Mouse (Mus musculus) intestine, embryonic 14.5 days (tissue): ENCODE results near the gene Gm32742. TPM values are rescaled to one million over a fixed set of nuclear protein-coding genes. Genes with fewer than 3 reads are reported as not detected.

Experiments used
- ATAC-seq: fragments of 200-750 bp; cut with Nextera tagmentation; replicated peaks from 2 replicates; pipeline ENCODE4 v1.8.0; 2017; ENCODE audit warnings: low read depth, moderate number of reproducible peaks, moderate TSS enrichment, moderate library complexity; ENCODE audit not compliant: low FRiP score, low TSS enrichment
- DNase-seq: peaks from one replicate; pipeline ENCODE4 v3.0.0-alpha.2; 2018; ENCODE audit warnings: low spot score
- H3K27ac ChIP-seq: fragments of 300-500 bp; sonication (generic); 2 replicates; pipeline ENCODE4 v1.5.1; 2014; ENCODE audit warnings: low read depth, mild to moderate bottlenecking, control low read depth
- H3K27me3 ChIP-seq: fragments of 300-500 bp; sonication (generic); replicated peaks from 2 replicates; pipeline ENCODE4 v1.6.1; 2014; ENCODE audit warnings: low read length, control low read depth; ENCODE audit not compliant: control insufficient read depth, insufficient read depth
- H3K36me3 ChIP-seq: fragments of 300-500 bp; sonication (generic); 2 replicates; pipeline ENCODE4 v1.6.1; 2014; ENCODE audit warnings: low read length, control low read depth; ENCODE audit not compliant: control insufficient read depth, insufficient read depth
- H3K4me1 ChIP-seq: fragments of 300-500 bp; sonication (generic); replicated peaks from 2 replicates; pipeline ENCODE4 v1.6.1; 2014; ENCODE audit warnings: low read length, control low read depth, mixed read lengths; ENCODE audit not compliant: control insufficient read depth, insufficient read depth
- H3K4me2 ChIP-seq: fragments of 300-500 bp; sonication (generic); 2 replicates; pipeline ENCODE4 v1.6.1; 2014; ENCODE audit warnings: low read length
- H3K4me3 ChIP-seq: fragments of 300-500 bp; sonication (generic); 2 replicates; pipeline ENCODE4 v1.5.1; 2014; ENCODE audit warnings: low read depth, low read length, control low read depth, mixed read lengths
- H3K9ac ChIP-seq: fragments of 300-500 bp; sonication (generic); 2 replicates; pipeline ENCODE4 v1.6.1; 2014; ENCODE audit warnings: mild to moderate bottlenecking, low read length
- H3K9me3 ChIP-seq: fragments of 300-500 bp; sonication (generic); 2 replicates; pipeline ENCODE4 v1.6.1; 2016; ENCODE audit warnings: low read length, control low read depth; ENCODE audit not compliant: control insufficient read depth
- WGBS: fragments of 180-500 bp; shearing (Covaris S2); extraction: QIAGEN DNeasy Blood & Tissue Kit; methylation state at CpG from one replicate; pipeline ENCODE4 v1.1.7; 2014; 5-methylcytosine and 5-hydroxymethylcytosine counted together
- polyA plus RNA-seq: library from polyadenylated mRNA; unstranded; fragments of >200 nt; fragmentation: Nextera tagmentation; extraction: Ambion mirVana; gene quantifications from 2 replicates; pipeline ENCODE4 v1.2.1, GENCODE M21; 2014

Gene Gm32742
- 0.01 TPM in 1 of 2 replicates, not detected in the other for polyA plus RNA-seq

DNA sequence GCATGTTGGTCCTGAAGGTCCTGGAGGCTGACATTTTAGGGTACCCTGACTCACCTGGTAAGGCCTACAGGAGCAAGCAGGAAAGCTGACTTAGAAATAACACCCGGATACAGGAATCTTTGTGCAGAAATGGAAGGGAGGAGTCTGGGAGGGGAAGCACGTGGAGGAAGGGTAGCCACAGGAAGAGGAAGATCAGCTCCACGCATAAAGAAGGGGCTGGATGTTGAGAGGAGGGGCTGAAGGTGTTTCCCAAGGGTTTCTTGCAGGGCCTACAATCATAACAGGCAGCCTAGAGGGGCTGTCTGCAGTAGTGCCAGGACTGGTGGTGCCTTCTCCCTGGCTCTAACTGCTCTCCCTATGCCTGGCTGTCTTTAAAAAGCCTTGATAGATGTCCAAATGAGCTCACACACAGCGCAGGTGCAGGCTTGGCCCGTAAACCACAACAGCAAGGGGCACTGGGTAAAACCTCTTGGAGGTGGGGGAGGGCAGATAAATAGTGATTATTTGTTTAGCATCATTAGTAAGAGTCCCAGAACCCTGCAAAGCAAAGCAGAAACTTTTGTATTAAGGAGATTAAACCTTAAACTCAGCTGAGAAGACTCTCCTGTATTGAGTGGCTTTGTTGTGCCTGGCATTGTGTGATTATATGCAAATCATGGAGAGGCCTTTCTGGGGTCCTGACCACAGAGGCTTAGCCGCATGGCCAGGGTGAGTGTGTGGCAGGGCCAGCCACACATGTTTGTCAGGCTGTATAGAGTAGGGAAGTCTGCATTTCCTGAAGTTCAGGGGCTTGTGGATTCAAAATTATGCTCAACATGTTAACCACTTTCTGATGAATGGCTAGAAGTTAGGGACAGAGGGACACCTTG, at the start of gene Gm32742:
Gm32742 (minus strand) TSS at position 206 of the 869 bp plus-strand sequence.
- H3K9ac ChIP-seq, result no peak within 1 kb of the TSS
- WGBS, result 47% methylated on average over 6 of the region's 6 CpGs
- no peak for ATAC-seq
- H3K27ac ChIP-seq, result no peak within 1 kb of the TSS
- no peaks in the 10 kb centered on the region for H3K9me3 ChIP-seq
- no peak within 1 kb of the TSS for H3K4me3 ChIP-seq
- H3K4me1 ChIP-seq, result no peaks in the 10 kb centered on the region
- no peak for DNase-seq
- H3K4me2 ChIP-seq, result no peak within 1 kb of the TSS
- H3K27me3 ChIP-seq, result peaks cover 7% of the 10 kb centered on the region
- H3K36me3 ChIP-seq, result no peaks in the 10 kb centered on the region

DNA sequence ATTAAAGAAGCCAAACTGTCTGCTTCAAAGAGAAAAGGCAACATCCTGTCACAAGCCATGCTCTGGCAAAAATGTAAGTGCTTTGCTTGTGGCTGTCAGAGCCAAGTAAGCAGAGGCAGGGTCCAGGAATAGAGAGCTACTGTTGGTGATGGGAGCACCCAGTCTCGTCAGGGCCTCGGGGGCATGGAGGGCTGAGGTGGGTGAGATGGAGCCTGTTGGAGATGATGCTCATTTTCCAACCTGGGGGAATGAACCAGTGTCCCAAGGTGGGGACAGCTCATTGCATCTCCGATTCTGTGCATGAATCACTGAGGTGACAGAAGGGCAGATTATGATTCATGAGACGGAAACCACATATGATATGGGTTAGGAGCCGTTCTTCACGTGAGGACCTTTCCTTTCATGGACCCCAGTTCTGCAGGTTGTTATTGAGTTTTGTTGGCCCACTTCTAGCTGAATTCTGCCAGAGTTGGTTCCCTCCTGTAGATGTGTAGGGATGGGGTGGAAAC, 48.5 kb upstream of the Gm32742 start:
- H3K4me2 ChIP-seq, result no peak overlapping the region
- WGBS, result 91% methylated on average over 6 of the region's 6 CpGs
- H3K9ac ChIP-seq, result no peak overlapping the region
- no peaks in the 10 kb centered on the region for H3K9me3 ChIP-seq
- no peaks in the 10 kb centered on the region for H3K4me1 ChIP-seq
- H3K27ac ChIP-seq, result no peak overlapping the region
- H3K36me3 ChIP-seq, result no peaks in the 10 kb centered on the region
- no peaks in the 10 kb centered on the region for H3K27me3 ChIP-seq
- ATAC-seq (no peak), DNase-seq (no peak)
- no peak overlapping the region for H3K4me3 ChIP-seq

DNA sequence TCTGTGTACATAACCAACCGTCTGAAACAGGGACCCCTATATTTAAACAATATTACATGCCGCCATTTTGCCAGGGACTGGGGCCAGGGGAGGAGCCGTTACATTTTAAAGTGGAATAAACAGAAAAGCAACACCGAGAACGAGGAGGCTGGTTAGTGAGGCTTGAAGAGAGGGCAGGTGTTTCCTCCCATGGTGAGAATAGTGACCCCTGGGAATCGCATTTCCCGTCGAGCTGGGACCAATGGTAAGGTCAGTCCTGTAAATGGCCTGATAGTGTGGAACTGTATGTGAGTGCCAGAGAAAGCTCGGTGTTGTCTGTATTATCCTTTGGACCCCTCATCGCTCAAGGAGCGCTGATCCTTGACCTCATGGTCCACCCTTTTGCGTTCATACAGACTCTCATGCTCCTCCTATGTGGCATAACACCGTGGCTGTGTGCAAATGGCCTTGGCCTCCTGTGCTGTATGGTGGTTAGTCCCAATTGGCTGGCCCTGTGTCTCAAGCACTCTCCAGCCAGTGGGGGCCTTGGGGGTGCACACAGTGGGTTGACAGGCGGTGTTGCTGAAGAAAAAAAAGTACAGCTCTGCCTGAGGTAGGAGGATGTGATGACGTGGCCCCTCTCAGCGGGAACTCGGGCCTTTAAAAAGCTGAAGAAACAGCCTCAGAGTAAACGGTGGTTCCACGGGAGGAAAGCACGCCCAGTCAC, 47.9 kb upstream of the Gm32742 start, which contains the start of gene Pou2af1:
Pou2af1 (plus strand) TSS at position 686 of the 706 bp plus-strand sequence.
- no peak for DNase-seq
- Histone ChIP-seq H3K4me2 (no peak within 1 kb of the TSS), H3K27ac (no peak within 1 kb of the TSS), H3K4me3 (no peak within 1 kb of the TSS), H3K27me3 (no peaks in the 10 kb centered on the region), H3K4me1 (no peaks in the 10 kb centered on the region), H3K9me3 (no peaks in the 10 kb centered on the region), H3K36me3 (no peaks in the 10 kb centered on the region), H3K9ac (no peak within 1 kb of the TSS)
- ATAC-seq, result no peak
- WGBS, result 79% methylated on average over 20 of the region's 20 CpGs

DNA sequence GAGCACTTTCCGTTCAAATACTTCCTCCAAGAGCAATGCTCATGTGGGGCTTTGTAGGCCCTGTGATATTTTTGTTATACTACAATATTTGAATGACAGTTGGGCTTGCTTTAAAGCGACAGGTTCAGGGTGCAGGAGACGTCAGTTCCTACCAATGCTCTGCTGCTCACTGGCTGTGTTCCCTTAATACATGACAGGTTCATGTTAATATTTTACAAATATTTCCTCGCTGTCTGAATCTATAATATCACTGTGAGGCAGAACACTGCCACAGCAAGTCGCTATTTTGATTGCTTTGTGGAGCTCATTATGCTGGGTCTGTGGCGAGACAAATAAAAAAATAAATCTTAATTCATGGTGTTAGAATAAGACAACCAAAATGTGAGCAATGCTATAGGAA, 45.9 kb upstream of the Gm32742 start:
- Histone ChIP-seq H3K9ac (no peak overlapping the region), H3K27me3 (no peaks in the 10 kb centered on the region), H3K4me1 (no peaks in the 10 kb centered on the region), H3K9me3 (no peaks in the 10 kb centered on the region), H3K4me3 (no peak overlapping the region), H3K4me2 (no peak overlapping the region), H3K27ac (no peak overlapping the region), H3K36me3 (no peaks in the 10 kb centered on the region)
- WGBS, result 73% methylated on average over 6 of the region's 6 CpGs
- DNase-seq (no peak), ATAC-seq (no peak)

DNA sequence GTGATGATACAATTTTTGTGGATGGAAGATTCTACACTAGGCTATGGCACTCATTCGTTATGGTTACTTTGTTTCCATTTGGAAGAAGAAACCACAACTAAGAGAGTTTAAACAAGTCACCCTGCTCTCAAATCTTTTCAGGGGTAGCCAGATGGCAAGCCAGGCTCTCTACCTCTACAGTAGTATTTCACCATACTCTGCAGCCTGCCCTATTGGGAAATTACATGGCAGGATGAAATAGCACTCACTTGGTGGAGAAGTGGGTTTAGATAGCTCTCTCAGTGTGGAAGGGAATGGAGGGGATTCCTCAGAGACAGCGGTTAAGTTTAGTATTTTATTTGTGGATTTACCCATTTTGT, 43.6 kb upstream of the Gm32742 start:
- WGBS, result 90% methylated on average over 2 of the region's 2 CpGs
- no peak overlapping the region for H3K4me3 ChIP-seq
- H3K4me2 ChIP-seq, result no peak overlapping the region
- H3K9ac ChIP-seq, result no peak overlapping the region
- no peak overlapping the region for H3K27ac ChIP-seq
- no peak for DNase-seq
- no peaks in the 10 kb centered on the region for H3K27me3 ChIP-seq
- H3K4me1 ChIP-seq, result no peaks in the 10 kb centered on the region
- ATAC-seq, result no peak
- no peaks in the 10 kb centered on the region for H3K9me3 ChIP-seq
- H3K36me3 ChIP-seq, result no peaks in the 10 kb centered on the region

DNA sequence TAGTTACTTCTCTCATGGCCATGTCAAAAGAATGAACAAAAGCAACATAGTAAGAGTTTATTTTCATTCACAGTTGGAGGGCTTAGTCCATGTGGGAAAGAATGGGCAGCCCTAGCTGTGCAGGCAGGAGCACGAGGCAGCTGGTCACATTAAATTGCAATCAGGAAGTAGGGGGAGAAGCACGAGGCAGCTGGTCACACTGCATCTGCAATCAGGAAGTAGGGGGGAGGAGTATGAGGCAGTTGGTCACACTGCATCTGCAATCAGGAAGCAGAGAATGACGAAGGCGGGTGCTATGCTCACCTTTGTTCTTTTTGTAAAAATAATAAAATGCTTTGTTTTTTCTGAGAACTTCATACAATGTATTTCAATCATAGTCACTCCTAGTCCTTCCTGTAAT, 29.5 kb upstream of the Gm32742 start:
- no peaks in the 10 kb centered on the region for H3K27me3 ChIP-seq
- ATAC-seq, result no peak
- DNase-seq, result no peak
- no peak overlapping the region for H3K4me2 ChIP-seq
- H3K4me3 ChIP-seq, result no peak overlapping the region
- H3K4me1 ChIP-seq, result no peaks in the 10 kb centered on the region
- no peak overlapping the region for H3K9ac ChIP-seq
- no peaks in the 10 kb centered on the region for H3K36me3 ChIP-seq
- H3K9me3 ChIP-seq, result 0 out of 2 replicates have a peak, but pooled peaks cover 3% of the 10 kb centered on the region
- 80% methylated on average over 4 of the region's 4 CpGs for WGBS
- no peak overlapping the region for H3K27ac ChIP-seq

DNA sequence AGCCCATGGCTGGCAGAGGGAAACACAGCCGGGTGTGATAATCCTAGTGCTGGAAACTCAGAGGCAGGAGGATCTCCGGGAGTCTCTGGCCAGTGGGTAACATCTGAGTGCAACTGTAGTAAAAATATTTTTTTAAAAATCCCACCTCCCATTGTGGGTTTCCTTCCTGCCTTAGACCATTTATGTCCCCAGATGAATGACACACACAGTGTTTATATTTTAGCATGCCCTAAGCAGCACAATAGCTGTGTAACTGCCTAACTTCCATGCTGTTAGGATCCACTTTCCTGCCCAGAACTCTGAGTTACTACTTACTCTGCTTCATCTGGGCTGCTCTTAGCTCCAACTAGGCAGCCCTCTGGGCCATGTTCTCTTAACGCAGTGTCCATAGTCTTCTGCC, 25.3 kb upstream of the Gm32742 start:
- Histone ChIP-seq H3K27ac (no peak overlapping the region), H3K9me3 (0 out of 2 replicates have a peak, but pooled peaks cover 3% of the 10 kb centered on the region), H3K4me1 (no peaks in the 10 kb centered on the region), H3K27me3 (no peaks in the 10 kb centered on the region), H3K9ac (no peak overlapping the region), H3K4me3 (no peak overlapping the region), H3K36me3 (no peaks in the 10 kb centered on the region), H3K4me2 (no peak overlapping the region)
- WGBS, result 86% methylated on average over 3 of the region's 3 CpGs
- ATAC-seq (no peak), DNase-seq (no peak)

DNA sequence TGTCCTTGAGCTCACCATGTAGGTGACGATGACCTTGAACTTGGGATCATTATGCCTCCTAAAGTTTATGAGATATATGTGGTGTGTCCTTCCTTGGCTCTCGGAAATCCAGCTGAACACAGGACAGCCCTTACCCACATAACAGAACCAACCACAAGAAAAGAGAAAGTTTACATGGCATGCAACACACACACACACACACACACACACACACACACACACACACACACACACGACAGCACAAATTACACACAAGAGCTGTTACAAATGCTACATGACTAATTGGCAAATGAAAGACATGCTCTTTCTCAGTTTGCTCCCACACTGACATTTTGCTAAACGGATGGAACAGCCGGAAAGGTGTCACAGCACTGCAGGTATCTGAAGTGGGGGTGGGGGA, 20.6 kb upstream of the Gm32742 start:
- ATAC-seq, result no peak
- Histone ChIP-seq H3K36me3 (no peaks in the 10 kb centered on the region), H3K9ac (no peak overlapping the region), H3K9me3 (no peaks in the 10 kb centered on the region), H3K27me3 (no peaks in the 10 kb centered on the region), H3K4me2 (no peak overlapping the region), H3K27ac (no peak overlapping the region), H3K4me1 (no peaks in the 10 kb centered on the region), H3K4me3 (no peak overlapping the region)
- DNase-seq, result no peak
- 79% methylated on average over 5 of the region's 5 CpGs for WGBS
